Mouse (Mus musculus) forebrain, embryonic 13.5 days (tissue): ENCODE measurements around the gene Ttll2. TPM values are rescaled to one million over a fixed set of nuclear protein-coding genes. Genes with fewer than 3 reads are reported as not detected.
A peak's percentile ranks its signal among the peaks of the same experiment; 100 is the strongest.
"Not testable (repeated sequence)": the region's sequence is repeated elsewhere in the genome, so short reads cannot be mapped to it uniquely, and the experiment has no call there.

Experiments
- ATAC-seq: fragments of 200-750 bp; cut with Nextera tagmentation; 2 replicates; pipeline ENCODE4 v1.8.0; 2017
- H3K27ac ChIP-seq: fragments of 300-500 bp; sonication (generic); 2 replicates; pipeline ENCODE4 v1.5.1; 2015; ENCODE audit warnings: inconsistent platforms, mild to moderate bottlenecking, moderate library complexity
- H3K27me3 ChIP-seq: fragments of 300-500 bp; sonication (generic); 2 replicates; pipeline ENCODE4 v1.6.1; 2015; ENCODE audit warnings: mild to moderate bottlenecking, inconsistent platforms
- H3K36me3 ChIP-seq: fragments of 300-500 bp; sonication (generic); 2 replicates; pipeline ENCODE4 v1.6.1; 2015; ENCODE audit warnings: mild to moderate bottlenecking, inconsistent platforms; ENCODE audit not compliant: poor library complexity, severe bottlenecking
- H3K4me1 ChIP-seq: fragments of 300-500 bp; sonication (generic); 2 replicates; pipeline ENCODE4 v1.6.1; 2015; ENCODE audit warnings: inconsistent platforms
- H3K4me2 ChIP-seq: fragments of 300-500 bp; sonication (generic); 2 replicates; pipeline ENCODE4 v1.6.1; 2015; ENCODE audit warnings: inconsistent platforms, mild to moderate bottlenecking, moderate library complexity
- H3K4me3 ChIP-seq: fragments of 300-500 bp; sonication (generic); 2 replicates; pipeline ENCODE4 v1.5.1; 2015; ENCODE audit warnings: mild to moderate bottlenecking, inconsistent platforms
- H3K9ac ChIP-seq: fragments of 300-500 bp; sonication (generic); 2 replicates; pipeline ENCODE4 v1.6.1; 2015; ENCODE audit warnings: mild to moderate bottlenecking, inconsistent platforms
- H3K9me3 ChIP-seq: fragments of 300-500 bp; sonication (generic); replicated peaks from 2 replicates; pipeline ENCODE4 v1.6.1; 2016; ENCODE audit warnings: inconsistent platforms
- WGBS: fragments of 180-500 bp; shearing (Covaris S2); methylation state at CpG from one replicate; pipeline ENCODE4 v1.1.7; 2015; 5-methylcytosine and 5-hydroxymethylcytosine counted together
- polyA plus RNA-seq: library from polyadenylated mRNA; unstranded; fragments of >200 nt; fragmentation: Nextera tagmentation; extraction: Ambion mirVana; gene quantifications from 2 replicates; pipeline ENCODE4 v1.2.1, GENCODE M21; 2015

Gene Ttll2
- polyA plus RNA-seq, 1 experiment from 2014 or later: not detected

DNA sequence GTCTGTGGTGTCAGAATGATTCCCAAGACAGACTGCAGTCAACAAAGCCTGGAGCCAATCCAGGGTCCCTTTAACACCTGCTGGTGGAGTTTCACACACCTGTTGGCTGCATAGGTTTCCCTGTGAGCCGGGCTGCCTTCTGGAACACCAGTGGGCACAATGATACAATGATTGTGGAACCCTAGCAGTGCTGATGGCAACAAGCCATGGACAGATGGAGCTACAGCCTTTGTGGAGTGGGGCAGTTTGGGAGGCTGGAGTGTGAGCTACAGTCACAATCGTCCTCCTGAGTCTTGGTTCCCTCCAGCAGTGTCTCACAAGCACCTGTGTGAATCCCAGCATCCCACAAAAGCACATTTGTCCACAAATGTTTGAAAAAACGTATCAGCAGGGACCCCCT, 3.7 kb downstream of the Ttll2 start:
- H3K9me3 ChIP-seq, ATAC-seq, H3K9ac ChIP-seq, H3K4me3 ChIP-seq, H3K36me3 ChIP-seq, H3K27ac ChIP-seq, H3K4me1 ChIP-seq, H3K27me3 ChIP-seq, H3K4me2 ChIP-seq: not testable (repeated sequence)
- 64% methylated on average over 2 of the region's 3 CpGs for WGBS

DNA sequence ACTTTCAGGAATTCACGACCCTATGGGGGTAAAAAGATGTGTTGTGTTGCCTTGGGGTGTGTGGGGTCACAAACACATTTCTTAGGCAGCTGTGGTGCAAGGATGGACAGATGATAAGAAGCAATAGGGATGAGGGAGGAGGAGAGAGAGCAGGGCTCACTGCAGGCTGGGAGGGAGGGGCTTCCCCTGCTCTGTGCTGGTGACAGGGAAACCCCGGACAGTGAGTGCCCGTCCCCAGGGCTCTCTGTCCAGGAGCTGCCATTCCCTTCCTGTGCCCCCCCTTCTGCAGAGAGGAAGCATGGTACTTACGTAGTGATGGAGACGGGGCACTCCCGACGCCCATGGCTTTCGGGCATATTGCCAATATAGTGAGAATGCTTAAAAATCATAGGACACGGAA, 15.1 kb downstream of the Ttll2 start:
- ATAC-seq, H3K27ac ChIP-seq, H3K4me2 ChIP-seq, H3K4me3 ChIP-seq, H3K27me3 ChIP-seq, H3K36me3 ChIP-seq, H3K9me3 ChIP-seq, H3K4me1 ChIP-seq, H3K9ac ChIP-seq: not testable (repeated sequence)
- 70% methylated on average over 8 of the region's 9 CpGs for WGBS

GRCm38 (mm10) chr17:7332745-7333144, 19.8 kb downstream of the Ttll2 start:
- H3K9me3 ChIP-seq, H3K4me1 ChIP-seq, H3K4me3 ChIP-seq, H3K4me2 ChIP-seq, H3K27ac ChIP-seq, H3K9ac ChIP-seq, ATAC-seq, H3K27me3 ChIP-seq, H3K36me3 ChIP-seq: not testable (repeated sequence)
- 91% methylated on average over 3 of the region's 5 CpGs for WGBS

GRCm38 (mm10) chr17:7326415-7326814, 26.1 kb downstream of the Ttll2 start:
- not testable (repeated sequence) for ATAC-seq, H3K9ac ChIP-seq, H3K4me3 ChIP-seq, H3K4me2 ChIP-seq, H3K9me3 ChIP-seq, H3K4me1 ChIP-seq, H3K36me3 ChIP-seq, H3K27me3 ChIP-seq, H3K27ac ChIP-seq
- WGBS: 83% methylated on average over 7 of the region's 8 CpGs

GRCm38 (mm10) chr17:7324346-7324745, 28.1 kb downstream of the Ttll2 start, which contains the start of gene Tcp10a:
Tcp10a (plus strand) TSS chr17:7324646.
- H3K4me1 ChIP-seq, H3K9me3 ChIP-seq, H3K27ac ChIP-seq, H3K4me2 ChIP-seq, H3K4me3 ChIP-seq, ATAC-seq, H3K36me3 ChIP-seq, H3K27me3 ChIP-seq, H3K9ac ChIP-seq: not testable (repeated sequence)
- WGBS: 95% methylated on average over 5 of the region's 5 CpGs

- H3K4me3 ChIP-seq, ATAC-seq, H3K9me3 ChIP-seq, H3K27ac ChIP-seq, H3K4me1 ChIP-seq, H3K27me3 ChIP-seq, H3K36me3 ChIP-seq, H3K9ac ChIP-seq, H3K4me2 ChIP-seq: not testable (repeated sequence)
- WGBS: 91% methylated on average over 6 of the region's 6 CpGs
These were observed 32.7 kb downstream of the Ttll2 start for GRCm38 (mm10) chr17:7319789-7320188.

- 81% methylated on average over 7 of the region's 8 CpGs for WGBS
These were observed 36.7 kb downstream of the Ttll2 start for GRCm38 (mm10) chr17:7315693-7316382.

GRCm38 (mm10) chr17:7306278-7307196, 46.0 kb downstream of the Ttll2 start:
- H3K4me3 ChIP-seq, H3K9ac ChIP-seq, H3K36me3 ChIP-seq, H3K4me2 ChIP-seq, H3K27me3 ChIP-seq, H3K27ac ChIP-seq, H3K9me3 ChIP-seq, H3K4me1 ChIP-seq: not testable (repeated sequence)
- peak; percentile 90 for ATAC-seq
- WGBS: 67% methylated on average over 8 of the region's 8 CpGs

More at GRCm38 (mm10) chr17:7315693-7316382, 36.7 kb downstream of the Ttll2 start:
- not testable (repeated sequence) for H3K4me1 ChIP-seq, H3K4me2 ChIP-seq, H3K4me3 ChIP-seq, H3K27me3 ChIP-seq, H3K27ac ChIP-seq, H3K9me3 ChIP-seq, ATAC-seq, H3K36me3 ChIP-seq, H3K9ac ChIP-seq

Other genes starting within 250 kb of the Ttll2 start
- gene Rps6ka2, start 182.6 kb downstream of the Ttll2 start, polyA plus RNA-seq: 17.7 and 20.9 TPM in 2 replicates
- not detected in 2 replicates for gene Tcp10a, start 28.1 kb downstream of the Ttll2 start, polyA plus RNA-seq
- gene Gm49630, start 19.3 kb upstream of the Ttll2 start, polyA plus RNA-seq: not detected in 2 replicates
- gene Unc93a2, start 32.8 kb upstream of the Ttll2 start, polyA plus RNA-seq: not detected in 2 replicates